Mouse (Mus musculus): ENCODE measurements at regions not wholly inside any gene's neighbourhood (a gene's known extent, or its start where the extent isn't known, plus 50 kb on each side); places are given as distances from the start of the nearest gene placed in this dataset.

- ATAC-seq (ENCODE audit: insufficient number of reproducible peaks, low FRiP score, low TSS enrichment): peak; percentile 97
Measured at GRCm38 (mm10) chr14:49838410-49838809, 55.2 kb upstream of the Armh4 start.

- ATAC-seq (ENCODE audit: insufficient number of reproducible peaks, low FRiP score, low TSS enrichment): no peak
Measured at GRCm38 (mm10) chr14:49834695-49835094, 51.5 kb upstream of the Armh4 start.

Measured in cerebellum, adult (tissue).